Mouse (Mus musculus) embryonic facial prominence, embryonic 10.5 days (tissue): ENCODE measurements around the gene Shkbp1. TPM values are rescaled to one million over a fixed set of nuclear protein-coding genes. Genes with fewer than 3 reads are reported as not detected.

Experiments
- DNase-seq: peaks from one replicate; pipeline ENCODE4 v3.0.0-alpha.2; 2017; ENCODE audit warnings: low spot score
- H3K27ac ChIP-seq: fragments of 300-500 bp; sonication (generic); replicated peaks from 2 replicates; pipeline ENCODE4 v1.5.1; 2016; ENCODE audit warnings: mild to moderate bottlenecking
- H3K27me3 ChIP-seq: fragments of 300-500 bp; sonication (generic); replicated peaks from 2 replicates; pipeline ENCODE4 v1.6.1; 2016; ENCODE audit warnings: low read depth, mild to moderate bottlenecking; ENCODE audit not compliant: poor library complexity, severe bottlenecking
- H3K36me3 ChIP-seq: fragments of 300-500 bp; sonication (generic); replicated peaks from 2 replicates; pipeline ENCODE4 v1.6.1; 2016; ENCODE audit warnings: mild to moderate bottlenecking, moderate library complexity
- H3K4me1 ChIP-seq: fragments of 300-500 bp; sonication (generic); 2 replicates; pipeline ENCODE4 v1.6.1; 2016
- H3K4me3 ChIP-seq: fragments of 300-500 bp; sonication (generic); 2 replicates; pipeline ENCODE4 v1.5.1; 2016; ENCODE audit warnings: mild to moderate bottlenecking, moderate library complexity
- H3K9me3 ChIP-seq: fragments of 300-500 bp; sonication (generic); 2 replicates; pipeline ENCODE4 v1.6.1; 2016; ENCODE audit warnings: mild to moderate bottlenecking
- WGBS: fragments of 180-500 bp; shearing (Covaris S2); methylation state at CpG from one replicate; pipeline ENCODE4 v1.1.7; 2016; 5-methylcytosine and 5-hydroxymethylcytosine counted together
- polyA plus RNA-seq: library from polyadenylated mRNA; unstranded; fragments of >200 nt; fragmentation: Nextera tagmentation; extraction: Ambion mirVana; gene quantifications from 2 replicates; pipeline ENCODE4 v1.2.1, GENCODE M21; 2016

Gene Shkbp1
- polyA plus RNA-seq, 1 experiment from 2014 or later, result 80.3 TPM

DNA sequence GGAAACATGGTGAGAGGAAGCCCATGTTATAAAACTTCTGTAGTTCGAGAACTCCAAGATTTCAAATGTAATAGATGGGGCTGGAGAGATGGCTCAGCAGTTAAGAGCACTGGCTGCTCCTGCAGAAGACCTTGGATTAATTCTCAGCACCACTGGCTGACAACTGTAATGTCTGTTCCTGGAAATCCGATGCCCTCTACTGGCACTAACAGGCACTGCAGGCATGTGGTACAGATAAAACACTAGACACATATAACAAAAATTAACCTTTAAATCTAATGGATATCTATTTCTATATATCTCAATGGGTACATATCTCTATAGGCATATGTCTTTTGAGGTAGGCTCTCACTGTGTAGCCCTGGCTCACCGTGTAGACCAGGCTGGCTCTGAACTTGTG is 41.4 kb downstream of the Shkbp1 start:
- Histone ChIP-seq H3K4me3 (no peak overlapping the region), H3K36me3 (no peaks in the 10 kb centered on the region; the same call in 1 of the 2 replicates), H3K4me1 (peaks cover 15% of the 10 kb centered on the region), H3K9me3 (peaks cover 20% of the 10 kb centered on the region), H3K27me3 (peaks cover 28% of the 10 kb centered on the region), H3K27ac (no peak overlapping the region)
- no peak for DNase-seq
- WGBS, result 90% methylated on average over 3 of the region's 3 CpGs

DNA sequence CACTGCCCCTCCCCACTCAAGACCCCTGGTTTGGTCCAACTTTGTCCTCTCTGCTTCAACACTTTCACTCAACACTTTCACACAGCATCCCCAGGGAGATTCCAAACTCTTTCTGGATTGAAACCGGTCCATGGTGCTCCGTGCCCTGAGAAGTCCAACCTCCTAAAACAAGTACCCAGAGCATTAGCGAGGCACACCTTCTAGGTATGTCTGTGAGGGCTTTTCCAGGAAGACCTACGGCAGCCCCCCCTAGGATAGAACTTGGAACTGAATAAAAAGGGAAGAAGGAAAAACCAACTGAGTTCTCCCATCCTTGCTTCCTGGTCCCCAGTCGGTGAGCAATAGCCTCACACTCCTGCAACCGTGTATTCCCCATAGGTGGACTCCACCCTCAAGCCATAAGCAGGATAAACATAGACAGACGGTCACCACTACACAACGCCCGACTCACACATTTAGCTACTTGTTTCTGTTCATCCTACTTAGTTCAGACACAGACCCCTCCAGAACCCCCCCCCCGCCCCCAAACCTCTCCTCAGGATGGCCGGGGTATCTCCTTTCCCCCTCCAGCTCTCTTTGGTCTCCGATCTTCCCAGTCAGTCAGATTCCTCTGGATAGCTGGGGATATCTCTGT is 44.1 kb downstream of the Shkbp1 start:
- Histone ChIP-seq H3K27me3 (peaks cover 41% of the 10 kb centered on the region), H3K9me3 (peaks cover 20% of the 10 kb centered on the region), H3K36me3 (no peaks in the 10 kb centered on the region; the same call in 1 of the 2 replicates), H3K4me1 (peaks cover 32% of the 10 kb centered on the region), H3K27ac (no peak overlapping the region), H3K4me3 (no peak overlapping the region)
- no peak for DNase-seq
- 91% methylated on average over 12 of the region's 12 CpGs for WGBS

DNA sequence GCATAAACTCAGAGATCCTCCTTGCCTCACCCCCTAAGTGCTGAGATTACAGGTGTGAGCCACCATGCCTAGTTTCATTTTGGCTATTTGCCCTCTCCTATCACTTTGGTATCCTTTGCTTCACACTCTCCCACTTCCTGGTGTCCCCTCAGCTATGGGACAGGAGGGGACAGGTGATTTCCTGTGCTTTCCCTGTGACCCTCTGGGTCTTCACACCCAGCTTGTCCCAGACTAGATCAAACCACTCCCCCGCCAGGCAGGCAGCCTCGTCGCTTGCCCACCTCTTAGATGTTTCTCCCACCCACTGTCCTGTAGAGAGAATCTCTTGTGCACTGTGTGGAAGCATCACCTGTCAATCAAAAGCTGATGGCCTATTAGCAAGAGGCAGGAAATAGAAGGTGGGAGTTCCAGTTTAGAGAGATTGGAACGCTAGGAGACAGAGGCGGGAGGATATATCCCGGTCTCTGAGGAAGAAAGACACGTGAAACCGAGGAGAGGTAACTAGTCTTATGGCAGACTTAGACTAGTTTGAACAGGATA is 44.8 kb downstream of the Shkbp1 start:
- H3K4me3 ChIP-seq, result no peak overlapping the region
- peaks cover 20% of the 10 kb centered on the region for H3K9me3 ChIP-seq
- H3K4me1 ChIP-seq, result peaks cover 29% of the 10 kb centered on the region
- H3K36me3 ChIP-seq, result no peaks in the 10 kb centered on the region; the same call in 1 of the 2 replicates
- H3K27ac ChIP-seq, result no peak overlapping the region
- 45% methylated on average over 8 of the region's 8 CpGs for WGBS
- H3K27me3 ChIP-seq, result peaks cover 41% of the 10 kb centered on the region
- DNase-seq, result no peak

DNA sequence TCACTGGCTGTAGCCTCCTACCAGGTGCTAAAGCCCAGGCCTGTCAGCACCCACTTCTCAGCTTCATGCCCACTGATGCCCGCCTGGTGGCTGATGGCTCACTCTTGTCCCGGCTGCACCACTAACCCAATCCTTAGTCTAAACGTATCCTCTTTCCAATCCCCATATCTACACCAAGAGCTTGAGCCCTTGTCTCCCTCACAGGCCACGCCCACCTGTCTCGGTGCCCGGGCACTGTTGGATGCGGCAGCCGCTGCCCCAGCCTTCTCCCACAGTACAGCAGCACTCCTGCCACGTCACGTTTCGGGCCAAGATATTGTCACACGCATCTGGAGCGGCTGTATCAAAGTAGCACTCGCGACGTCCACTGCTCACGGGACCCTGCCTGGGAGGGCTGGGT is 45.5 kb downstream of the Shkbp1 start:
- WGBS, result 7% methylated on average over 17 of the region's 17 CpGs
- H3K4me3 ChIP-seq, result peak overlapping the region; percentile 49
- peaks cover 20% of the 10 kb centered on the region for H3K9me3 ChIP-seq
- peaks cover 26% of the 10 kb centered on the region for H3K4me1 ChIP-seq
- no peaks in the 10 kb centered on the region; the same call in 1 of the 2 replicates for H3K36me3 ChIP-seq
- no peak for DNase-seq
- H3K27me3 ChIP-seq, result peaks cover 44% of the 10 kb centered on the region
- no peak overlapping the region for H3K27ac ChIP-seq

DNA sequence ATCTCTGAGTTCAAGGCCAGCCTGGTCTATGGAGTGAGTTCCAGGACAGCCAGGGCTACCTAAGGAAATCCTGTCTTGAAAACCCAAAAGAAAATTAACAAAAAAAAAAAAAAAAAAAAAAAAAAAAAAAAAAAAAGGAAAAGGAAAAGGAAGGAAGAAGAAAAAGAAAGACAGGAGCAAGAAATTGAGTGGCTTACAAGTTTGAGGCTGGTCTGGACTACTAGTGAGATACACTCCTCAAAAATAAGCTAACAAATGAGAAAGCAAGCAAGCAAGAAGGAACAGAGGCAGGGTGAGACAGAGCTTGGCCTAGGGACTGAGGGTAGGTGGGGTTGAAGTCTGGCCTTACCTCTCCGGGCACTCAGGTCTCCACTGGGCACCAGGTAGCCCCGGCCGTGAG is 46.0 kb downstream of the Shkbp1 start:
- Histone ChIP-seq H3K9me3 (peaks cover 20% of the 10 kb centered on the region), H3K4me1 (peaks cover 26% of the 10 kb centered on the region), H3K27ac (no peak overlapping the region), H3K4me3 (no peak overlapping the region), H3K36me3 (no peaks in the 10 kb centered on the region; the same call in 1 of the 2 replicates), H3K27me3 (peaks cover 48% of the 10 kb centered on the region)
- DNase-seq, result no peak
- 32% methylated on average over 3 of the region's 3 CpGs for WGBS

DNA sequence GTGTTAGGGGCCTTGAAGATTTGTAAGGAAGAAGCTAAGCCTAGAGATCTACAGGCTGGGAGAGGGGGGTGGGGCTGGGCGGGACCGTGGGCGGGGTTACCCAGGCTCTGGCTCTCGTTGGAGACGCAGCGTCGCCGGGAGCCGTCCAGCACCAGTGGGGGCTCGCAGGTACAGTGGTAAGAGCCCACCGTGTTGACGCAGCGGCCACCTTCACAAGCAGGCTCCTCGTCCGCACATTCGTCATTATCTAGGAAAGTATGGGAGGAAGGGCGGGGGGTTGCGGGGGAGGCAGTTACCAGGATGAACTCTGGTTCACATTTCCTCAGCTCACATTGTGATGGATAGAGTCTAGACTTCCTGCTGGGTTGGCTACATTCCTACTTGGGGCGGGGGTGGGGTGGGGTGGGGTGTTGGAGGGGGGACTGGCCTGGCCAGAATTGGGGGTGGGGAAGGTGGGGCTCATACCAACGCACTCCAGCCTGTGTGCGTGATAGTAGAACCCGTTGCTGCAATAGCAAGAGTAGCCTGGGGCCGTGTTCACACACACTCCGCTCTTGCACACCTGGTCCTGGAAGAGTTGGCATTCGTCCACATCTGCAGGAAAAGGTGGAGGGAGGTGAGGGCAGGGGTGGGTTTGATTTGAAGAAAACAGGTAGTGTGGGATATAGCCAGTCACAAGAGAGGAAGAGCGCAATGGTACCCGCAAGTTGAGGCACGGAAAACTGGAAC is 46.8 kb downstream of the Shkbp1 start:
- 7% methylated on average over 28 of the region's 28 CpGs for WGBS
- Histone ChIP-seq H3K4me1 (peaks cover 26% of the 10 kb centered on the region), H3K27ac (no peak overlapping the region), H3K36me3 (no peaks in the 10 kb centered on the region; the same call in 1 of the 2 replicates), H3K27me3 (peaks cover 56% of the 10 kb centered on the region), H3K9me3 (peaks cover 13% of the 10 kb centered on the region), H3K4me3 (peak overlapping the region; percentile 52)
- DNase-seq, result peak; percentile 65

DNA sequence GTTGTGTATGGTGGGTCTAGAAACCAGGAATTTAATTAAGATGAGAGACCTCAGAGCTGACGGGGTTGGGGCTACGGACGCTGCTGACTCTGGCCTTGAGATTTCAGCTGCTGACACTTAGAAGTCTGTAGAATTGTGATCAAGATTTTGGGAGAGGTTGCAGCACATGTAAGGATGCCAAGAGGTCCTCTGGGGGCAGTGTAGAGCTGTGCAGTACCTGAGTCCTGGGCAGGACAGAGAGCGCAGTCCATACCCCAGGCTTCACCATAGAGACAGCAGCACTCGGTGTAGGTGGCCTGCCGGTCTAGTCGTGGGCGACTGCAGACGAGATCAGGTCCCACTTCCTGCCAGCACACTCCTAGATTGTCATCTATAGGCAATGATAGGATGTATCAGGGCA is 48.3 kb downstream of the Shkbp1 start:
- no peak for DNase-seq
- Histone ChIP-seq H3K27ac (no peak overlapping the region), H3K36me3 (no peaks in the 10 kb centered on the region), H3K9me3 (no peaks in the 10 kb centered on the region), H3K4me1 (peaks cover 26% of the 10 kb centered on the region), H3K4me3 (no peak overlapping the region), H3K27me3 (peaks cover 67% of the 10 kb centered on the region)
- WGBS, result 59% methylated on average over 9 of the region's 9 CpGs

DNA sequence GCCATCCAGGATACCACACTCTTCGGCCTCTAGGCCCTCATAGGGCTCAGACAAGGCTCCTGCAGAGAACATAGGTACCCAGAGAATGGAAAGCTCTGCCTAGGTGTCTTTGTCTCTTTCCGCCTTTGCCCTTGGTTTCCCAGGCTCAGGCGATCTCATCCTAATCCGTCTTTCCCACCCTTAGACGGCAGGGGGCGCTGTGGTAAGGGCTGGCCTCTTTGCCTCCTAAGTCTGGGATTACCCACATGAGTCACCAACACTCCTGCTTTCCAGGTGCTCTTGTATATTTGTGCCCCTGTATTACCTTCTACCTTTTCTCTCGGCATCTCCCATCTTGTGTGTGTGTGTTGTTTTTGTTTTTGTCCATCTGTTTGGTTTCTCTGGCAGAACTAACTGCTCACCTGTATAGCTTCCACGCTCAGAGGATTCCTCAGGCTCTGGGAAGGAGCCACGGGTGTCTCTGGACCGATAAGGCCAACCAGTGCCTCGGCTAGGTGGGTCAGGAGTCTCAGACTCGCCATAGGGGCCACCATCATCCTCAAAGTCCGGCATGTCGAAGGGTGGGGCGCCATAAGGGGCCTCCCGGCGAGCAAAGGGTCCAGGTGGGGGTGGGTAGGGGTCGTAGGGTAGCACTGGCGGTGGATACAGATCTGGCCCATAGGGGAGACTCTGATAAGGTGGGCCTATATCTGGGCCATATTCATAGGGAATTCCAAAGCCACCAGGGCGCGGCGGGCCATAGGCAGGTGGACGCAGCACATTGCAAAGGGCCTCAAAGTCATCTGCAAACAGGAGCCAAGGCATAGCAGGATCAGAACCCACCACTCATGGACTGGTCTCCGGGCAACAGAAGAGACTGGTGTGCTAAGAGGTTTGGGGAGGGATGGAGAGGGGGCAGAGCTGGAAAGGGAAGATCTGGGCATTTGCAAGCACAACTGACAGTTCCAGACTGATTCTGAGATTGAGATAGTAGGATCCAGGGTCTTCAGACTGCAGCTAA is 49.4 kb downstream of the Shkbp1 start:
- DNase-seq, result peak; percentile 59
- Histone ChIP-seq H3K4me1 (peaks cover 26% of the 10 kb centered on the region), H3K27me3 (peaks cover 59% of the 10 kb centered on the region), H3K9me3 (no peaks in the 10 kb centered on the region), H3K36me3 (no peaks in the 10 kb centered on the region), H3K4me3 (no peak overlapping the region), H3K27ac (no peak overlapping the region)
- WGBS, result 77% methylated on average over 24 of the region's 24 CpGs

DNA sequence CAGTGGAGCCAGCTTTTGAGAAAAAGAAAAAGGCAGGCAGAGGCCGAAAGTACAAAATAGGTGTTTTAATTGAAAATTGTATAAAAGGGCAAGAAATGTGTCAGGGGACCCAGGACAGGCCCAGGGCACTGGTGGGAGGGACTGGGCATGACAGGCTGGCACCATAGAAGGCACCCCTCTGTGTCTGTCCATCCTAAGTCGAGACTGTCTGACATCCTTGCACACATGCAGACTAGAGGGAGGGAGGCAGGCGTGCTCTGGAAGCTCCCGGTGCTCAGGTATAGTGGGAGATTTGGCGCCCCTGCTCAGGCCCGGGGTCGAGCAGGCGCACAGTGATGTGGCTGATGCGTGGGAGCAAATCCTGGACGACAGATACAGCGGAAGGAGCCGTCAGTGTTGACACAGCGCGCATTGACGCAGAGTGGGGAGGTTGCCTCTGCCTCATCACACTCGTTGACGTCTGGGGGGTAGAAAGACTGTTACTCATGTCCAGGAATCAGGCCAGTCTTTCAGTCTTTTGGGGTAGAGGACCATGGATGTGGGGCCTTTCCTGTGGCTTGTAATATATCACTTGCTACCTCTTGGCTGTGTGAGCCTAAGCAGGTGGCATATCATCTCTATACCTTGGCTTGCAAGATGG is 50.6 kb downstream of the Shkbp1 start:
- WGBS, result 89% methylated on average over 17 of the region's 17 CpGs
- Histone ChIP-seq H3K9me3 (no peaks in the 10 kb centered on the region), H3K27ac (no peak overlapping the region), H3K36me3 (no peaks in the 10 kb centered on the region), H3K27me3 (peaks cover 47% of the 10 kb centered on the region), H3K4me3 (no peak overlapping the region), H3K4me1 (peaks cover 22% of the 10 kb centered on the region)
- DNase-seq, result no peak

DNA sequence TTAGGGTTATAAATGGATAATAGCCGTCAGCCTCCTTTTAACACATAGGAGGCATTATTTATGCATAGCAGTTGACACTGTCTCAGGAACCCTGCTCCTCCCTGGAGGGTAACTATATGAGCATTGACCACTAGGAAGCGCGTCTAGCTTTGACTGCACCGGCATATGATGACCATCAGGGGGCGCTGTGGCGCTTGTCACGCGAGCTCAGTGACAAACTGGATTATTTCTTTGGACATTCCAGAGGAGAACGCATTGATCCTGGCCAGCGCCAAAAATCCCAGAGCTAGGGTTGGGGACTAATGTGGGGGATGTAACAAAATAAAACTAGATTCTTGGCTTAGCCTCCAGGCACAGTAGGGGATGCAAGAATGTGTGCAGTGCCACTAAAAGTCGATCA is 53.6 kb downstream of the Shkbp1 start:
- H3K4me1 ChIP-seq, result peaks cover 5% of the 10 kb centered on the region; the same call in 1 of the 2 replicates
- no peaks in the 10 kb centered on the region for H3K9me3 ChIP-seq
- H3K27ac ChIP-seq, result no peak overlapping the region
- 13% methylated on average over 11 of the region's 11 CpGs for WGBS
- no peak overlapping the region for H3K4me3 ChIP-seq
- peaks cover 25% of the 10 kb centered on the region for H3K27me3 ChIP-seq
- no peaks in the 10 kb centered on the region for H3K36me3 ChIP-seq
- DNase-seq, result peak; percentile 76

DNA sequence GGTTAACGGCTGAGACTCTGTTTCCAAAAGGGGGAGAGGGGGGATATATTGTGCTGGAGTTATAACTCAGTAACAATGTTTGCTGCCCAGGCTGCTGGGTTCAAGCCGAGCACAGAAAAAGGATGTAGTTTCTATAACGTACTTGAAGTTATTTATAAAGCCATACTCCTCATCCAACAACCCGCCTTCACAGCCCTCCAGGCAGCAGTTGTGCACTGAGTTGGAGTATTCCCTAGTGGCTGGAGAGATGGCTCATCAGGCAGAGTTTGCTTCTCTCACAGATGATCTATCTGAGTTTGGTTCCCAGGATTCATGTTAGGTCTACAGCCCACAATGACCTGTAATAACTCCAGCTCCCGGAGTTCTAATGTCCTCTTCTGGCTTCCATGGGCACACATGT is 55.0 kb downstream of the Shkbp1 start:
- Histone ChIP-seq H3K9me3 (no peaks in the 10 kb centered on the region), H3K4me1 (no peaks in the 10 kb centered on the region), H3K27ac (no peak overlapping the region), H3K36me3 (no peaks in the 10 kb centered on the region), H3K27me3 (peaks cover 25% of the 10 kb centered on the region), H3K4me3 (no peak overlapping the region)
- no peak for DNase-seq
- WGBS, result 87% methylated on average over 5 of the region's 5 CpGs

DNA sequence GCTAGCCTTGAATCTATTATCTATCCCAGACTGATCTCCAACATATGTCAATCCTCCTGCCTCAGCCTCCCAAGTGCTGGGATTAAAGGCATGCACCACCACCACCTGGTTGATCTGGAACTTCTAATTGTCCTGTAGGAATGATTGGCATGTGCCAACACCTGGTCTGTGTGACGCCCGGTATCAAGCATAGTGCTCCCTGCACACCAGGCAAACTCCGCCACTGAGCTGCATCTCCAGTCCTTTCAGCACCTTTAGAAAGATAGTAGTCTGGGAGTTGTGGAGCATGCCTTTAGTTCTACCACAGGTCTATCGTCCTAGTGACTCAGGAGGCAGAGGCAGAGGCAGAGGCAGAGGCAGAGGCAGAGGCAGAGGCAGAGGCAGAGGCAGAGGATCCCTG is 55.5 kb downstream of the Shkbp1 start:
- Histone ChIP-seq H3K4me3 (no peak overlapping the region), H3K4me1 (no peaks in the 10 kb centered on the region), H3K27me3 (peaks cover 23% of the 10 kb centered on the region), H3K27ac (no peak overlapping the region), H3K9me3 (no peaks in the 10 kb centered on the region), H3K36me3 (no peaks in the 10 kb centered on the region)
- 87% methylated on average over 4 of the region's 4 CpGs for WGBS
- no peak for DNase-seq
